Mouse (Mus musculus) embryonic facial prominence, embryonic 13.5 days (tissue): Measurements from ENCODE around the gene Paqr8. TPM values are rescaled to one million over a fixed set of nuclear protein-coding genes. Genes with fewer than 3 reads are reported as not detected.

ENCODE experiments used
- ATAC-seq: fragments of 200-750 bp; cut with Nextera tagmentation; 2 replicates; pipeline ENCODE4 v1.8.0; 2017; ENCODE audit warnings: low read depth; ENCODE audit not compliant: insufficient number of reproducible peaks, insufficient read depth, low FRiP score, low TSS enrichment
- H3K27ac ChIP-seq: fragments of 300-500 bp; sonication (generic); 2 replicates; pipeline ENCODE4 v1.5.1; 2015; ENCODE audit warnings: moderate library complexity, mild to moderate bottlenecking, inconsistent platforms
- H3K27me3 ChIP-seq: fragments of 300-500 bp; sonication (generic); 2 replicates; pipeline ENCODE4 v1.6.1; 2015; ENCODE audit warnings: mild to moderate bottlenecking, inconsistent platforms
- H3K36me3 ChIP-seq: fragments of 300-500 bp; sonication (generic); 2 replicates; pipeline ENCODE4 v1.6.1; 2015; ENCODE audit warnings: mild to moderate bottlenecking, inconsistent platforms
- H3K4me1 ChIP-seq: fragments of 300-500 bp; sonication (generic); 2 replicates; pipeline ENCODE4 v1.6.1; 2015; ENCODE audit warnings: inconsistent platforms
- H3K4me2 ChIP-seq: fragments of 300-500 bp; sonication (generic); 2 replicates; pipeline ENCODE4 v1.6.1; 2015; ENCODE audit warnings: moderate library complexity, mild to moderate bottlenecking, inconsistent platforms
- H3K4me3 ChIP-seq: fragments of 300-500 bp; sonication (generic); 2 replicates; pipeline ENCODE4 v1.5.1; 2015; ENCODE audit warnings: mild to moderate bottlenecking, inconsistent platforms
- H3K9ac ChIP-seq: fragments of 300-500 bp; sonication (generic); 2 replicates; pipeline ENCODE4 v1.6.1; 2015; ENCODE audit warnings: mild to moderate bottlenecking, inconsistent platforms
- H3K9me3 ChIP-seq: fragments of 300-500 bp; sonication (generic); 2 replicates; pipeline ENCODE4 v1.6.1; 2016; ENCODE audit warnings: inconsistent platforms
- WGBS: fragments of 180-500 bp; shearing (Covaris S2); methylation state at CpG from one replicate; pipeline ENCODE4 v1.1.7; 2015; ENCODE audit warnings: mixed read lengths; 5-methylcytosine and 5-hydroxymethylcytosine counted together
- polyA plus RNA-seq: library from polyadenylated mRNA; unstranded; fragments of >200 nt; fragmentation: Nextera tagmentation; extraction: Ambion mirVana; gene quantifications from 2 replicates; pipeline ENCODE4 v1.2.1, GENCODE M21; 2015

The Paqr8 gene
- polyA plus RNA-seq, 1 experiment from 2014 or later: 6.0 TPM

GRCm38 (mm10) chr1:20981764-20982163, 91.4 kb downstream of the Paqr8 start:
- Histone ChIP-seq H3K9me3 (no peaks in the 10 kb centered on the region), H3K27me3 (no peaks in the 10 kb centered on the region), H3K9ac (no peak overlapping the region), H3K36me3 (no peaks in the 10 kb centered on the region), H3K4me3 (no peak overlapping the region), H3K4me1 (no peaks in the 10 kb centered on the region), H3K4me2 (no peak overlapping the region), H3K27ac (no peak overlapping the region)
- WGBS: 89% methylated on average over 6 of the region's 6 CpGs
- ATAC-seq: no peak

GRCm38 (mm10) chr1:20984103-20984502, 93.7 kb downstream of the Paqr8 start:
- Histone ChIP-seq H3K9me3 (no peaks in the 10 kb centered on the region), H3K27me3 (no peaks in the 10 kb centered on the region), H3K36me3 (no peaks in the 10 kb centered on the region), H3K4me1 (no peaks in the 10 kb centered on the region), H3K9ac (no peak overlapping the region), H3K4me3 (no peak overlapping the region), H3K4me2 (no peak overlapping the region), H3K27ac (no peak overlapping the region)
- WGBS: 55% methylated on average over 2 of the region's 2 CpGs
- no peak for ATAC-seq

- Histone ChIP-seq H3K36me3 (no peaks in the 10 kb centered on the region), H3K27me3 (no peaks in the 10 kb centered on the region), H3K9ac (no peak overlapping the region), H3K4me2 (no peak overlapping the region), H3K4me3 (no peak overlapping the region), H3K27ac (no peak overlapping the region), H3K4me1 (no peaks in the 10 kb centered on the region), H3K9me3 (no peaks in the 10 kb centered on the region)
- WGBS: 80% methylated on average over 4 of the region's 4 CpGs
- ATAC-seq: no peak
Measured at GRCm38 (mm10) chr1:20984582-20984981, 94.2 kb downstream of the Paqr8 start.

DNA sequence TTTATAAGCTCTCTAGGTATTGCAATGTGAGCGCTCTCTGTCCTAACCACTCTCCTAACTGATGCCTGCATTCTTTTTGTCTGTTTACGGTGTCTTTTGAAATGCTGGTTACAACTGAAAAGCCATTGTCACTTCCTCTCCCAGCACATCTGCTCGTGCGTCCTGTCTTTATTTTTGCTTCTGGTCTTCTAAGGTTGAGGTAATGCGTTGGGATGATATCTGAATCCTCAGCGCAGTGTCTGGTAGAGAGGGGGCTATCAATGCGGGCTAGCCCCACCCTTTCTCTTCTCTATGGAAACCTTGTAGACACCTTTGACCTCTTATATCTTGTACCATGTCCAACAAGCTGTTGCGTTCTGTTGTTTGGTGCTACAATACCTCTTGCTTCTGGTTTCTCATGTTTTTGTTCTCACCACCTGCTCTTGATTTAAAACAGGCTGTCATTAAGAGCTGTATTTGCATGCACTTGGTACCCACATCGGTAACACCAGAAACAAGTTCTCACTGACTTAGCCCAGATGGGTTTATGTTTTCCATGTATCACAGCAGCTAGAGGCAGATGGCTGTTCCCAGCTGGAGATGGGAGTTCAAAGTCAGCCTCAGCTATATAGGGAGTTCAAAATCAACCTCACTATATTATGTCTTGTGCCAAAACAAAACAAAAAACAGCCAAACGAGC, 96.1 kb downstream of the Paqr8 start:
- no peaks in the 10 kb centered on the region for H3K36me3 ChIP-seq
- H3K4me2 ChIP-seq: no peak overlapping the region
- H3K27me3 ChIP-seq: no peaks in the 10 kb centered on the region
- H3K9ac ChIP-seq: no peak overlapping the region
- H3K9me3 ChIP-seq: no peaks in the 10 kb centered on the region
- no peaks in the 10 kb centered on the region for H3K4me1 ChIP-seq
- 69% methylated on average over 10 of the region's 10 CpGs for WGBS
- no peak overlapping the region for H3K27ac ChIP-seq
- no peak overlapping the region for H3K4me3 ChIP-seq
- ATAC-seq: no peak

Other genes starting within 250 kb of the Paqr8 start
- not detected in 2 replicates for gene Il17a, start 159.7 kb upstream of the Paqr8 start, polyA plus RNA-seq
- not detected in 2 replicates for gene Il17f, start 100.0 kb upstream of the Paqr8 start, polyA plus RNA-seq
- 127 and 138 TPM in 2 replicates for gene Mcm3, start 70.3 kb upstream of the Paqr8 start, polyA plus RNA-seq
- 2.6 and 2.7 TPM in 2 replicates for gene Efhc1, start 61.0 kb downstream of the Paqr8 start, polyA plus RNA-seq
- 9.1 and 11.2 TPM in 2 replicates for gene Tram2, start 188.6 kb downstream of the Paqr8 start, polyA plus RNA-seq